Mouse (Mus musculus): ENCODE measurements around the gene Prdm11. TPM values are rescaled to one million over a fixed set of nuclear protein-coding genes. Genes with fewer than 3 reads are reported as not detected.

The Prdm11 gene
- total and polyA plus RNA-seq, 2 experiments, result 0.46 to 0.73 TPM

- Histone ChIP-seq H3K27ac (replicated peaks; ENCODE audit: insufficient read depth, low read depth, low read length) (no peak overlapping the region), H3K36me3 (ENCODE audit: control insufficient read depth, insufficient read depth, low read length) (no peaks in the 10 kb centered on the region), H3K27me3 (ENCODE audit: control insufficient read depth, insufficient read depth, low read length) (no peaks in the 10 kb centered on the region), H3K9ac (ENCODE audit: low read depth, low read length) (no peak overlapping the region), H3K4me3 (ENCODE audit: insufficient read depth, low read depth, low read length) (no peak overlapping the region), H3K79me2 (ENCODE audit: control insufficient read depth, insufficient read depth, low read length) (no peaks in the 10 kb centered on the region), H3K4me1 (ENCODE audit: control insufficient read depth, insufficient read depth, low read length) (peaks cover 2% of the 10 kb centered on the region)
- TF ChIP-seq POLR2A (IDR thresholded peaks at IDR 0.05; ENCODE audit: extremely low read depth, insufficient read depth, low read length) (no peak), CTCF (IDR thresholded peaks at IDR 0.05; ENCODE audit: low read depth, low read length) (no peak)
- 89% methylated on average over 3 of the region's 3 CpGs for WGBS
- DNase-seq (ENCODE audit: extremely low read depth, low read depth, low spot score), result no peak
These were observed 2.4 kb downstream of the Prdm11 start for GRCm38 (mm10) chr2:93043449-93044157.

GRCm38 (mm10) chr2:93041470-93041869, 4.5 kb downstream of the Prdm11 start:
- Histone ChIP-seq H3K36me3 (ENCODE audit: control insufficient read depth, insufficient read depth, low read length) (no peaks in the 10 kb centered on the region), H3K27me3 (ENCODE audit: control insufficient read depth, insufficient read depth, low read length) (no peaks in the 10 kb centered on the region), H3K27ac (replicated peaks; ENCODE audit: insufficient read depth, low read depth, low read length) (no peak overlapping the region), H3K9ac (ENCODE audit: low read depth, low read length) (no peak overlapping the region), H3K79me2 (ENCODE audit: control insufficient read depth, insufficient read depth, low read length) (no peaks in the 10 kb centered on the region), H3K4me3 (ENCODE audit: insufficient read depth, low read depth, low read length) (no peak overlapping the region), H3K4me1 (ENCODE audit: control insufficient read depth, insufficient read depth, low read length) (peaks cover 2% of the 10 kb centered on the region; the same call in 1 of the 2 replicates)
- no peak for DNase-seq (ENCODE audit: extremely low read depth, low read depth, low spot score)
- TF ChIP-seq POLR2A (IDR thresholded peaks at IDR 0.05; ENCODE audit: extremely low read depth, insufficient read depth, low read length) (no peak), CTCF (IDR thresholded peaks at IDR 0.05; ENCODE audit: low read depth, low read length) (no peak)
- 68% methylated on average over 6 of the region's 6 CpGs for WGBS

GRCm38 (mm10) chr2:93040841-93041240, 5.1 kb downstream of the Prdm11 start:
- TF ChIP-seq POLR2A (IDR thresholded peaks at IDR 0.05; ENCODE audit: extremely low read depth, insufficient read depth, low read length), result no peak
- no peak for TF ChIP-seq CTCF (IDR thresholded peaks at IDR 0.05; ENCODE audit: low read depth, low read length)
- H3K4me1 ChIP-seq (ENCODE audit: control insufficient read depth, insufficient read depth, low read length), result peaks cover 2% of the 10 kb centered on the region; the same call in 1 of the 2 replicates
- H3K79me2 ChIP-seq (ENCODE audit: control insufficient read depth, insufficient read depth, low read length), result no peaks in the 10 kb centered on the region
- 75% methylated on average over 7 of the region's 7 CpGs for WGBS
- H3K9ac ChIP-seq (ENCODE audit: low read depth, low read length), result no peak overlapping the region
- no peaks in the 10 kb centered on the region for H3K36me3 ChIP-seq (ENCODE audit: control insufficient read depth, insufficient read depth, low read length)
- no peak for DNase-seq (ENCODE audit: extremely low read depth, low read depth, low spot score)
- no peaks in the 10 kb centered on the region for H3K27me3 ChIP-seq (ENCODE audit: control insufficient read depth, insufficient read depth, low read length)
- no peak overlapping the region for H3K27ac ChIP-seq (replicated peaks; ENCODE audit: insufficient read depth, low read depth, low read length)
- no peak overlapping the region for H3K4me3 ChIP-seq (ENCODE audit: insufficient read depth, low read depth, low read length)

GRCm38 (mm10) chr2:93039706-93040105, 6.3 kb downstream of the Prdm11 start:
- no peak overlapping the region for H3K4me3 ChIP-seq (ENCODE audit: insufficient read depth, low read depth, low read length)
- 96% methylated on average over 5 of the region's 5 CpGs for WGBS
- TF ChIP-seq CTCF (IDR thresholded peaks at IDR 0.05; ENCODE audit: low read depth, low read length) (no peak), POLR2A (IDR thresholded peaks at IDR 0.05; ENCODE audit: extremely low read depth, insufficient read depth, low read length) (no peak)
- no peak for DNase-seq (ENCODE audit: extremely low read depth, low read depth, low spot score)
- H3K9ac ChIP-seq (ENCODE audit: low read depth, low read length), result no peak overlapping the region
- H3K4me1 ChIP-seq (ENCODE audit: control insufficient read depth, insufficient read depth, low read length), result no peaks in the 10 kb centered on the region
- H3K36me3 ChIP-seq (ENCODE audit: control insufficient read depth, insufficient read depth, low read length), result no peaks in the 10 kb centered on the region
- no peak overlapping the region for H3K27ac ChIP-seq (replicated peaks; ENCODE audit: insufficient read depth, low read depth, low read length)
- no peaks in the 10 kb centered on the region for H3K27me3 ChIP-seq (ENCODE audit: control insufficient read depth, insufficient read depth, low read length)
- no peaks in the 10 kb centered on the region for H3K79me2 ChIP-seq (ENCODE audit: control insufficient read depth, insufficient read depth, low read length)

GRCm38 (mm10) chr2:93039043-93039442, 6.9 kb downstream of the Prdm11 start:
- Histone ChIP-seq H3K9ac (ENCODE audit: low read depth, low read length) (no peak overlapping the region), H3K27me3 (ENCODE audit: control insufficient read depth, insufficient read depth, low read length) (no peaks in the 10 kb centered on the region), H3K36me3 (ENCODE audit: control insufficient read depth, insufficient read depth, low read length) (no peaks in the 10 kb centered on the region), H3K27ac (replicated peaks; ENCODE audit: insufficient read depth, low read depth, low read length) (no peak overlapping the region), H3K79me2 (ENCODE audit: control insufficient read depth, insufficient read depth, low read length) (no peaks in the 10 kb centered on the region), H3K4me3 (ENCODE audit: insufficient read depth, low read depth, low read length) (no peak overlapping the region), H3K4me1 (ENCODE audit: control insufficient read depth, insufficient read depth, low read length) (no peaks in the 10 kb centered on the region)
- no peak for DNase-seq (ENCODE audit: extremely low read depth, low read depth, low spot score)
- WGBS, result 90% methylated on average over 3 of the region's 3 CpGs
- TF ChIP-seq CTCF (IDR thresholded peaks at IDR 0.05; ENCODE audit: low read depth, low read length) (no peak), POLR2A (IDR thresholded peaks at IDR 0.05; ENCODE audit: extremely low read depth, insufficient read depth, low read length) (no peak)

GRCm38 (mm10) chr2:93035631-93036030, 10.3 kb downstream of the Prdm11 start:
- H3K9ac ChIP-seq (ENCODE audit: low read depth, low read length), result no peak overlapping the region
- H3K36me3 ChIP-seq (ENCODE audit: control insufficient read depth, insufficient read depth, low read length), result no peaks in the 10 kb centered on the region
- no peaks in the 10 kb centered on the region for H3K79me2 ChIP-seq (ENCODE audit: control insufficient read depth, insufficient read depth, low read length)
- H3K4me3 ChIP-seq (ENCODE audit: insufficient read depth, low read depth, low read length), result no peak overlapping the region
- no peak for DNase-seq (ENCODE audit: extremely low read depth, low read depth, low spot score)
- no peak overlapping the region for H3K27ac ChIP-seq (replicated peaks; ENCODE audit: insufficient read depth, low read depth, low read length)
- TF ChIP-seq POLR2A (IDR thresholded peaks at IDR 0.05; ENCODE audit: extremely low read depth, insufficient read depth, low read length), result no peak
- TF ChIP-seq CTCF (IDR thresholded peaks at IDR 0.05; ENCODE audit: low read depth, low read length), result no peak
- H3K27me3 ChIP-seq (ENCODE audit: control insufficient read depth, insufficient read depth, low read length), result no peaks in the 10 kb centered on the region
- H3K4me1 ChIP-seq (ENCODE audit: control insufficient read depth, insufficient read depth, low read length), result no peaks in the 10 kb centered on the region
- WGBS, result 79% methylated on average over 7 of the region's 7 CpGs
